Mouse (Mus musculus) megakaryocyte, embryonic 14.5 days (primary cell): ENCODE measurements at regions not wholly inside any gene's neighbourhood (a gene's known extent, or its start where the extent isn't known, plus 50 kb on each side); places are given as distances from the start of the nearest gene placed in this dataset.

ENCODE experiments used
- H3K27me3 ChIP-seq: replicated peaks from 2 replicates; pipeline ENCODE3; 2012; ENCODE audit warnings: inconsistent platforms
- H3K36me3 ChIP-seq: replicated peaks from 2 replicates; pipeline ENCODE3; 2012; ENCODE audit warnings: low read length, inconsistent platforms, mixed read lengths
- H3K4me1 ChIP-seq: 2 replicates; pipeline ENCODE4 v1.6.1; 2012; ENCODE audit warnings: inconsistent platforms
- H3K4me3 ChIP-seq: replicated peaks from 2 replicates; pipeline ENCODE3; 2012; ENCODE audit warnings: moderate library complexity, mild to moderate bottlenecking, inconsistent platforms
- H3K9me3 ChIP-seq: 2 replicates; pipeline ENCODE4 v1.6.1; 2012; ENCODE audit warnings: inconsistent platforms
- FLI1 ChIP-seq: IDR thresholded peaks from 2 replicates; pipeline ENCODE4 v1.6.1; 2012; ENCODE audit warnings: low read length, inconsistent platforms, mixed read lengths
- GATA1 ChIP-seq: IDR thresholded peaks from 3 replicates; pipeline ENCODE4 v1.6.1; 2012; ENCODE audit warnings: mixed read lengths, low read length, inconsistent platforms, borderline replicate concordance

- Histone ChIP-seq H3K4me1 (peaks cover 67% of the 10 kb centered on the region), H3K9me3 (peaks cover 41% of the 10 kb centered on the region), H3K4me3 (peak overlapping the region; percentile 57), H3K27me3 (peaks cover 50% of the 10 kb centered on the region), H3K36me3 (peaks cover 2% of the 10 kb centered on the region)
- TF ChIP-seq GATA1 (no peak), FLI1 (no peak)
These were observed 59.9 kb upstream of the Lrpap1 start for GRCm38 (mm10) chr5:35165459-35165858.

DNA sequence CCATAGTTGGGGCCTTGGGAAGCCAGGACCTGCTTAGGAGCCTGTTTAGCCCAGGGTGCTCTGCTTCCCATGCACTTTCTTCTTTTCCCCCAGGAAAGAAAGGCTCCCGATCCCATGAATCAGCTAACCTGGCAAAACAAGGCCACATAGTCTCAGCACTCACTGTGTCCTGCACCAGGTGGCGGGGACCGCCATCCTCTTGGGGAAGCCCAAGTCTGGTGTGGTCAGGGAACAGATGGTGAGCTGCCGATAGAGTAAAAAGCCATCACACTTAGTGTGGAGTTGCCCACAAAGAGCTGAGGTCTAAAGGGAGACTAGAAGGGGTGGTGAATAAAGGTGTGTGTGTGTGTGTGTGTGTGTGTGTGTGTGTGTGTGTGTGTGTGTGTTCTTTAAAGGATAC is 57.0 kb upstream of the Lrpap1 start:
- Histone ChIP-seq H3K9me3 (peaks cover 13% of the 10 kb centered on the region), H3K36me3 (peaks cover 2% of the 10 kb centered on the region), H3K4me3 (no peak overlapping the region), H3K27me3 (peaks cover 30% of the 10 kb centered on the region), H3K4me1 (peaks cover 91% of the 10 kb centered on the region)
- TF ChIP-seq FLI1, result no peak
- TF ChIP-seq GATA1, result no peak

DNA sequence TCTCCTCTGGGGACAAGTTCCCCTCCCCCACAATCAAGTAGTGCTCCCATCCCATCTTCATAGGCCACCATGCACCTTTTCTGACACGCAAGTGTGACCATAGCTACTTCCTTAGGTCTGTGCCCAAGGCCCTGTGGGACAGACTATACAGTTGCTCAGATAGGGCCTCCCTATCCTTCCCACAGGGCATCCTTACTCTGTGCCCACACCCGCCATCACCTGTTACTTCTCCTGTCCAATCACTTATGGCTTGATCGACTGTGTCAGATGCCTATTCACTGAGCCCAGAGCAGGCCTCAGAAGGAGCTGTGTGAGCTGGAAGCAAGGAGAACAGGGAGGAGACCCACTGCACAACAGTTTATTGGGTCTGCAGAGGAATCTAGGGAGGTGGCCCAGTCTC is 56.6 kb upstream of the Lrpap1 start:
- TF ChIP-seq GATA1 (no peak), FLI1 (no peak)
- peaks cover 31% of the 10 kb centered on the region for H3K27me3 ChIP-seq
- H3K4me3 ChIP-seq, result no peak overlapping the region
- peaks cover 8% of the 10 kb centered on the region for H3K9me3 ChIP-seq
- H3K36me3 ChIP-seq, result no peaks in the 10 kb centered on the region
- peaks cover 94% of the 10 kb centered on the region for H3K4me1 ChIP-seq

GRCm38 (mm10) chr5:35160929-35161815 is 55.6 kb upstream of the Lrpap1 start:
- H3K27me3 ChIP-seq, result peaks cover 26% of the 10 kb centered on the region
- TF ChIP-seq GATA1 (no peak), FLI1 (no peak)
- H3K9me3 ChIP-seq, result 0 out of 2 replicates have a peak, but pooled peaks cover 1% of the 10 kb centered on the region
- no peaks in the 10 kb centered on the region for H3K36me3 ChIP-seq
- no peak overlapping the region for H3K4me3 ChIP-seq
- peaks cover 94% of the 10 kb centered on the region for H3K4me1 ChIP-seq

GRCm38 (mm10) chr5:35159854-35160253 is 54.3 kb upstream of the Lrpap1 start:
- peaks cover 94% of the 10 kb centered on the region for H3K4me1 ChIP-seq
- H3K9me3 ChIP-seq, result no peaks in the 10 kb centered on the region
- no peak overlapping the region for H3K4me3 ChIP-seq
- no peaks in the 10 kb centered on the region for H3K36me3 ChIP-seq
- no peak for TF ChIP-seq FLI1
- H3K27me3 ChIP-seq, result peaks cover 27% of the 10 kb centered on the region

- TF ChIP-seq GATA1, result no peak
- no peak for TF ChIP-seq FLI1
- no peaks in the 10 kb centered on the region for H3K9me3 ChIP-seq
- peaks cover 93% of the 10 kb centered on the region for H3K4me1 ChIP-seq
- H3K27me3 ChIP-seq, result peaks cover 30% of the 10 kb centered on the region
- peak overlapping the region; percentile 40 for H3K4me3 ChIP-seq
- no peaks in the 10 kb centered on the region for H3K36me3 ChIP-seq
These were observed 53.7 kb upstream of the Lrpap1 start for GRCm38 (mm10) chr5:35159178-35159661.

GRCm38 (mm10) chr5:35158346-35159047 is 52.9 kb upstream of the Lrpap1 start:
- H3K4me3 ChIP-seq, result peak overlapping the region; percentile 60
- TF ChIP-seq GATA1 (no peak), FLI1 (no peak)

GRCm38 (mm10) chr5:35156371-35156770 is 50.8 kb upstream of the Lrpap1 start:
- no peak overlapping the region for H3K4me3 ChIP-seq
- TF ChIP-seq FLI1, result no peak
- no peak for TF ChIP-seq GATA1
- H3K4me1 ChIP-seq, result peaks cover 92% of the 10 kb centered on the region

More at GRCm38 (mm10) chr5:35158346-35159047, 52.9 kb upstream of the Lrpap1 start:
- peaks cover 32% of the 10 kb centered on the region for H3K27me3 ChIP-seq
- H3K9me3 ChIP-seq, result no peaks in the 10 kb centered on the region
- no peaks in the 10 kb centered on the region for H3K36me3 ChIP-seq
- H3K4me1 ChIP-seq, result peaks cover 93% of the 10 kb centered on the region

DNA sequence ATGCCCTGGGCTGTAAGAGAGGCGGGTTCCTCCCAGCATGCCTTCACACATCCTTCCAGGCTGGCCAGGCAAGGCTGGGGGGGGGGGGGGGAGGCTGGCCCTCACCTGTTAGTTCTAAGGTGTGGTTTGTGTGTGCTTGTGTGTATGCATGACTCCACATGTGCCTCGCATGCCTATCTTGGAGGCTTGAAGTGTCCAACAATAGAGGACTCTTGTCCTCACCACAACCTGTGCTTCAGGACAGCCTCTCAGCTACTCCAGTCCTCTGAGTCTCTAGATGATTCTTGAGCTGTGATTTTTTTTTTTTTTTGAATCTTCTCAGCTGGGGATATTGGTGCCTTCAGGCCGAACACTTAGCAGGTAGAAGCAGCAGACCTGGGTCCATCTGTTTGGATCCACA is 50.2 kb upstream of the Lrpap1 start:
- Histone ChIP-seq H3K27me3 (peaks cover 28% of the 10 kb centered on the region), H3K4me3 (no peak overlapping the region), H3K4me1 (peaks cover 89% of the 10 kb centered on the region), H3K9me3 (peaks cover 8% of the 10 kb centered on the region), H3K36me3 (peaks cover 3% of the 10 kb centered on the region)
- TF ChIP-seq GATA1 (no peak), FLI1 (no peak)

More at GRCm38 (mm10) chr5:35156371-35156770, 50.8 kb upstream of the Lrpap1 start:
- no peaks in the 10 kb centered on the region for H3K36me3 ChIP-seq
- peaks cover 24% of the 10 kb centered on the region for H3K27me3 ChIP-seq
- peaks cover 2% of the 10 kb centered on the region for H3K9me3 ChIP-seq
